Mouse (Mus musculus): ENCODE measurements around the gene Ccdc169. TPM values are rescaled to one million over a fixed set of nuclear protein-coding genes. Genes with fewer than 3 reads are reported as not detected.

The Ccdc169 gene
- total RNA-seq, 2 experiments from 2014 or later: 0.08 TPM; not detected in 1

DNA sequence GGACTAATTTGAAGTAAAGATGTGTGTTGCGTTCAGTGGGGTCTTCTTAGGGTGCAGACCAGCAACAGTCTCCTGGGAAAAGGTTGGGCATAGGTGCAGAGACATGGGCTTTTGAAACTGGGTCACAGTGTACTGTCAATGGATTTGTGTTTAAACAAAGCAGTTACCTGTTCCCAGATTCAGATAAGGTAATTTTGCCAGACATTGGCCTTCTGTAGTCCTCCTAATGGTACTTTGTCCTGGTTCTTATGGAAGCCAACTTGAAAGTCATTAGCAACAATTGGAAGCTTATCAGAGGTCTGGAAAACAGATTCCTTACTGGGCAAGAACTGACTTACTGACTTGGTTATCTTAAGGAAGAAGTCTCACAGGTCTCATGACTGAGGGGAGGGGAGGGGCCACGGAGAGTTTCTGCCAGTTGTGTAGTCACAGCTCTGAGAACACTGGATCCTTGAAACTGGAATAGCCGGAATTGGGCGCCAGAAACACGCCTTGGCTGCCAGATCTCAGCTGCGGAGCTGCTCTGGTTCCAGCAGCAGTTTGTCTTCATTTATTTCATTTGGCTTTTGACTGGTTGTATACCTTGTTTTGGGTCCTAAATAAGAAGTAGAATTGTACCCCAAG is 17.8 kb upstream of the Ccdc169 start:
- intact Hi-C loops (cut with DNase I): no loop called here
- peak; percentile 45 to 52 for DNase-seq

DNA sequence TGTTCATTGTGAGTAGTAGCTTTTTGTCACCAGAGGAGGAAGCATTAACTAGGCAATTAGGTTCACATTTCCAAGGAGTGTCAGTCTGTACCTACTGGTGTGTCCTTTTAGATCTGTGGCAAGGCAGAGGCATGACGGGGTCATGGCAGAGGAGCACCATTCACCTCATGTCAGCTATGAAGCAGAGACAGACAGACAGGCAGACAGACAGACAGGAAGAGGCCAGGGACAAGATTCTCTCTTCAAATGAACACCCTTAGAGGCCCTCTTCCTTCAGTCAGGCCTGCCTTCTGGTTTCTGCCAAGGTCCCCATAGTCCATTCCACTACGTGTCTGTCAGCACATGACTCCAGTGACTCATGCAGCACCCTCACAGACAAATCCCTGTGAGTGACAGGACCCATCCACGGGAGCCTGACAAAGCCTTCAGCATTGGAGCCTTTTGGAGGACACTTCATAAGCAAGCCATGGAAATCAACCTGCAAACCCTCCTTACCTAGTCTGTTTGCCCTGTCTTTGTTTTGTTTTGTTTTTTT is 14.7 kb upstream of the Ccdc169 start:
- intact Hi-C loops (cut with DNase I): no loop called here
- DNase-seq: no peak

DNA sequence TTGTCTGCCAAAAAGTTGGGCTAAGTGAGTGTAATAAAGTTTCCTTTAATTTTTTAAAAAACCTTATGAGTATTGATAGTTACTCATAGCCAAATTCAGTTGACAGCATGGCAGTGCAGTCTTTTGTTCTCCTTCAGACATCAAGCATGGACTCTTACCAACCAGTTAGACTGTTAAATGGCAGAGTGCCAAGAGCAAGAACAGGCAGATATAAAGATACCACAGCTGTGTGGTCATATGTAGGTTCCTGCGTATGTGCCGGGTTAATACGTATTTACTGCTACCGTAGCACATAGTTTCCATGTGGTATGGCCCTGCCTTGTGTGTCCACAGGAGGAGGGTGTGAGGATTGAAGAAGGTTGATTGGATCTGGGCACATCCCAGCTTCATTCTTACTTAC is 14.1 kb upstream of the Ccdc169 start:
- no peak for DNase-seq
- intact Hi-C loops (cut with DNase I): no loop called here

DNA sequence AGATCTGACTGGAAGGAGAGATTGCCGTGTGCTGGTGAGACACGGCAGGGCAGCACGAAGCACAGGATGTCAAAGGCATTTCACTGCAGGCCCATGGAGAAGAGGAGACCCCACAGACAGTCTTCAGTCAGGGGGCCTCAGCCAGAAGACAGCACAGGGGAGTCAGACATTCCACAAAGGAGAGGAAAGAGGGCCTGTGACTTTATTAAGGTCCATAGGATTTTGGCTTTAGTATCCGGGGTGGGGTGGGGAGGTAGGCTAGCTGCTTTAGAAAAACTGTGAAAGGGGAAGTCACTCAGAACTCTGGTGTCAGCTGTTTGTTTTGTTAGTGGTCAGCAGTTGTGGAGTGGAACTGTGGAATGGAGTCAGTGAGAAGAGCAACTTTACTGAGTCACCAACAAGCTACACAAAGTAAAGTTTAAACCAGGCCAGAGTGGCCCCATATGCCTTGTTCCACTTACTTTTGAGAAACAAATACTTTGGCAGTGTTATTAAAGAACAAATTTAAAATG is 7.9 kb upstream of the Ccdc169 start:
- no peak for DNase-seq

DNA sequence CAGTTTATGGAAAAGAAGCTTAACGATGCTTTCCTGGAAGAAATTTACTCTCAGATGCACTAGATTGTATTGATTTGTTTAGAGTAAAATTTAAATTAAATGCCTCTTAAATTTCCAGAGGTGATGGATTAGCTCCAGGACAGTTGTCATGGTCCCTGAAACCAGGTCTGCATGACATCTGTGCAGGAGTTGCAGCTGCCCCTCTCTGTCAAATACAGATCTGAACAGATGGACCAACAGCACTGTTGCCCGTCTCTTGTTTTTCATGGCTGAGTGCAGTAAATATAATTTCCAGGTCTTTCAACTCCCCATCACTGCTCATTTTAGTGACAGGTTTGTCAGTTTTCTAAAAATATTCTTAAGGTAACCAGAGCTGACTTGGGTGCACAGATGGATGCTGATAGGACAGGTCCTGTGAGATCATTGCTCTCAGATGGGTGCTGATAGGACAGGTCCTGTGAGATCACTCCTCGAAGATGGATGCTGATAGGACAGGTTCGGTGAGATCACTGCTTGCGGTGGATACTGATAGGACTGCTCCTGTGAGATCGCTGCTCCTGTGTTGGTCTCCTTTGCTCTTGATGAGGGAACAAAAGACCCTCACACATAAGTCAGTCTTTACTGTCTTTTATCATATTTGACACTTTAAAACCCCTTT is 5.4 kb upstream of the Ccdc169 start:
- intact Hi-C loops (cut with DNase I): no loop called here
- no peak for DNase-seq

More for the DNA sequence above, 7.9 kb upstream of the Ccdc169 start:
- intact Hi-C loops (cut with DNase I): no loop called here

DNA sequence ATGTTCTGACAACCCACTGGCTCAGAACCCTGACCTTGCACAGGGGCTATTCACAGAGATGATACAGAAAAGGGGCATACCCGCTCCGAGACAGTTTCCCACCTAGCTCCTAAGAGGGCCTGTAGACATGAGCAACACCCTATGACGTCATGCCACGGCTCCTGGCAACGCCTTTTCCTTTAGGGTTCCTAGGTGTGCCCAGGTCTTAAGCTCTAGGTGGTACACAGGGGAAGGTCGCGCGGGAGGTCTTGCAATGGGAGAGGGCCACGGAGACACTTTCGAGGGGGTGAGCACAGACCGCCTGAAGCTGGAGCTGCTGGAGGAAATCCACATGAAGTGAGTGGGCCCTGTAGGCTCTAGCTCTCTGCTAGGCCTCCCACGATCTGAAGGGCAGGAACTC is 2.7 kb downstream of the Ccdc169 start:
- intact Hi-C loops (cut with DNase I): no loop called here
- no peak for DNase-seq

DNA sequence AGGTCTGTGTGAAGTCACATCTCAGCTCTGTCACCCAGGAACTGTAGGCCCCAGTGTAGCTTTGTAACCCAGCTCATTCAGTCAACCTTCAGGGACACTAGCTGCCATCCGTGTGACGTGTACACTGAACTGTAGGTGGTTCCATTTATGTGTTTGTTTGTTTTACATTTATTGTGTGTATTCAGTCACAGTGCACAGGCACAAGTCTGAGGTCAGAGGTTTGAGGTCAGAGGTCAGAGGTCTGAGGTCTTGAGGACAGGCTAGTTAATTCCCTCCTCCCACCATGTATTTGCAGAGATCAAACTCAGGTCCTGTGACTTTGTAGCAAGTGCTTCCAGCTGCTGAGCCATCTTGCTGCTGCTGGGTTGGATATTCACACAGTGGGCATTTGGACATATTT is 4.3 kb downstream of the Ccdc169 start:
- intact Hi-C loops (cut with DNase I): no loop called here
- DNase-seq: no peak

DNA sequence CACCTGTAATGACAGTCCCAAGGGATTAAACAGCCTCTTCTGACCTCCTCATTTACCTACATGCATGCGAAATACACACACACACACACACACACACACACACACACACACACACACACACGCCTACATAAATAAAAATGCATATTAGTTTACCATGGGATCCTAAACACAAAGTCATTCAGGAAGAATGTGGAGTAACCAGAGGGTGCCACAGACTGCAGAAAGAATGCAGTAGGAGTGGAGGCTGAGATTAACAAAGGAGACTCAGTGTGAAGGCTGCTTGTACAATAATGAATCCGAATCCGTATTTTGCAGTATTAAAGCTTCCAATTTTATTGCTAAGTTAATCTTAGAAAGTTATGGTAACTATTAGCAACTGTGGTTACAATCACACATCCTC is 7.8 kb downstream of the Ccdc169 start:
- DNase-seq: no peak
- intact Hi-C loops (cut with DNase I): no loop called here

DNA sequence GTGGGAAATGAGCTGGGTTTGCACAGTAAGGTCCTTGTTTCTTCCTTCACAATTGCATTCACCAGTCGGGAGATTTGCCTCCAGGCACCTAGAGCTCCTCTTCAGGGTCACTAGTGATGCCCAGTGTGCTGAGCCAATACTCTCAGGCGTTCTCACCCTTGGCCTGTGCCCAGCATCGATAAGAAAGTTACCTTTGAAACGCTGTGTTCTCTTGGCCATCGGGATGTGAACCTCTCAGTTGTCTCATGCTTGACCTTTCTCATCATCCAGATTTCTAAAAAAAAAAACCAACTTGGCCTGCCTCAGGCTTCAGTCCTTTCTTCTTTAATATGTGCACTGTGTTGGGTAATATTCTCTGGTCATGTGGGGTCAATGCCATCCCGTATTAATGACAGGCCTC is 9.3 kb downstream of the Ccdc169 start:
- intact Hi-C loops (cut with DNase I): no loop called here
- no peak for DNase-seq

DNA sequence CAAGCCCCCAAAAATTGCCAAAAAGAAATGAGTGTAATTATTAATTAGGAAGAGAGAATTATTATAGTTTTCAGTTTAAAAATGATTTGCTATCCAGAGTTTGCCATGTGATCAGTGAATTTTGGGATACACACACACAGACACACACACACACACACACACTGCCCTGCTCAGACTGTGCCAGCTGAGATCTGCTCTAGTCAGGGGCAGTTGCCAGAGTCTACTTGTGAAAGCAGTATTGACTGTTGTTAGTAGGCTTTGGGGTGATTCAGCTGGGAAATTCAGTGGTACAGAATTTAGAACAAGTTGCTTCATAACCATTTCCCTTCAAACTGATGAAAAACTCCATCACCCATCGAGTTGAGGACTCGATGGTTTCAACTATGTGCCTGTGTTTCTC is 10.0 kb downstream of the Ccdc169 start:
- intact Hi-C loops (cut with DNase I): no loop called here
- no peak for DNase-seq

DNA sequence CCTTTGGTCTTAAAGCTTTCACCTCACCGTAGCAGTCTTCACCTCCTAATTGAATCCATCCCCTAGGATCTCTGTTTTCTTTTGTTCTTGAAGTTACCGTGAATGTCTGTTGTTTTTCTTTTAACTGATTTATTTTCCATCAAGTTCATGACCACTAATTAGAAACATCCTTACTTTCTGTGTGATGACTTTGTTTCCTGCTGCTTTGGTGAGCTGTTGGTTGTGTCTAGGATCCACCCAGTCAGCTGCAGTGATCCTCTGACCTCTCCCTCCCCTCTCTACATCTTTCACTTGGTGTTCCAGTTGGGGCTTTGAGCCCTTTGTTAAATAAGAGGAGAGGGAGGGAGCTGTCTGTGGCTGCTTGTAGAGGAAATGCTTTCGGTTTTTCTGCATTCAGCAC is 11.0 kb downstream of the Ccdc169 start:
- no peak for DNase-seq
- intact Hi-C loops (cut with DNase I): no loop called here

DNA sequence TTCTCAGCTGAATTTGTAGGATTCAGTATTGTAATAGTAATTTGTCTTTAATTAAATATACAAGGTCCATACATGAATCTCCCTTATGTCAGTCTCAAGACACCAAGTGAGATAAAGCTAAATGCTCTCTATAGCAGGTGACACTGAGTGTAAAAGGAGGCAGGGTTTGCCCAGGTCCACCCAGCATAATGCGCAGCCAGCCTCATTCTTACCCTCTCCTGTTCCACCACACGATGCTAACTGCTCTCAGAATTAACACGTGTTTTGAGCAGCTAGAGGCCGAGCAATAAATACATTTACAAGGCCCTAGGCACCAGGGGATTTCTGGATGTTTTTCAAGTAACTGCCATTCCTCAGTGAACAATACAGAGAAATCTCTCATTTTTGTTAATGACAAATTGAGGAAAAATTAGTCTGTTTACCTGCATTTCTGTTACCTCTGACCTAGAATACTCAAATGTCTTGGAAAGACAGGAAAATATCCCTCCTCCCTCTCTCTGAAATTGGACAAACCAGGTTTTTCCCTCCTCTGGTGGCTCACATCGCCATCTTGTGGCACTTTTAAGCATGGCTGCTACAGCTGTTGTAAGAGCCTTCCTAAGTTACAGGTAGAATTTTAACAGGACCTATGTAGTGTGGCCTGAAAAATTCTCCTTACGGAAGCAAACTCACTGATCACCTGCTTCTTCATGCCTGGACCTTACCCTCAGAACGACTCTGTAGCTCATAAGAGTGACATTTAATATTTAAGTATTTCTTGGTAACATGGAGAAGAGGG is 14.7 kb downstream of the Ccdc169 start:
- peak; percentile 24 to 45 for DNase-seq
- intact Hi-C loops (cut with DNase I): loop anchor here (2.0 kb wide), 1 partner anchor 71 kb away; no protein-coding TSS in a partner anchor

DNA sequence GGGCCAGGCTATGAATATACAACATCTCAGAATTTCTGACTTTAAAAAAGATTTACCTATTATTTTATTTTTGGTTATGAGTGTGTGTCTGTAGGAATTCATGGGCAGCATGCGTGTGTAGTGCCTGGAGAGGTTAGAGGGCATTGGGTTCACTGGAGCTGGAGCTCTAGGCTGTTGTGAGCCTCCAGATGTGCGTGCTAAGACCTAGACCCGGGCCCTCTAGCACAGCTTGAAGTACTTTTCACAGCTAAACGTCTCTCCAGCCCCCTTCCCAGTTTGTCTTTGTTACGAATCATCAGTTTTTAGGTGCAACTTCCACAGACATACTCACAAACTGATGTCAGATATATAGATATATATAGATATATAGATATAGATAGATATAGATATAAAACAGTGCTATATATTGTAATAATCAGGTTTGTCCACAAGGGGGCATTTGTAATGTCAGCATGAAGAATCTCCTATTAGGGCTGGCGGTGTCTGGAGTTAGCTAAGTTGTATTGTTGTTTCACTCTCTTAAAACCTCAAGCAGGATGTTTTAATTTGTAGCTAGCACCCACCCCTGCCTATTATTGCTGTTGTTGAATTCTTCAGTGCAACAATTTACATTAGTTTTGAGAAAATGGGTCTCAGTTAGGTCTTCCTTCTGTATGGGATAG is 15.7 kb downstream of the Ccdc169 start:
- intact Hi-C loops (cut with DNase I): loop anchor here (1.0 kb wide), 1 partner anchor 201 kb away; no protein-coding TSS in a partner anchor
- no peak for DNase-seq

DNA sequence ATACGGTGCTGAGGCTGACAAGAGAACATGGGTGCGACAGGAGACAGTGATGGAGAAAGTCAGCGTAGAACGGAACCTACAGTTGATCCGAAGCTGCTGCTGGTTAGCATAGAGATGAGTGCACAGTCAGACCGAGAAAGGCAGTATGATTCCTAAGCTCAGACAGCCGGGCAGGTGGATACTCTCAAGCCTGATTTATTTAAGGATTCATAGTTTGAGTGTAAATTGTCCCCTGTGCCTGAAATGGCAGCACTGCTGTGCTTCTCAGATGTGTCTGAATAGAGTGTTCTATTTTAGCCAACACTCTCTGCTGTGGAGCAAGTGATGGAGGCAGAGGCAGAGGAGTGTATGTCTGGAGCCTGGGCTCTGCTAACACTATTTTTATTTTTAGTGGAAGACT is 17.0 kb downstream of the Ccdc169 start:
- intact Hi-C loops (cut with DNase I): no loop called here
- DNase-seq: no peak

DNA sequence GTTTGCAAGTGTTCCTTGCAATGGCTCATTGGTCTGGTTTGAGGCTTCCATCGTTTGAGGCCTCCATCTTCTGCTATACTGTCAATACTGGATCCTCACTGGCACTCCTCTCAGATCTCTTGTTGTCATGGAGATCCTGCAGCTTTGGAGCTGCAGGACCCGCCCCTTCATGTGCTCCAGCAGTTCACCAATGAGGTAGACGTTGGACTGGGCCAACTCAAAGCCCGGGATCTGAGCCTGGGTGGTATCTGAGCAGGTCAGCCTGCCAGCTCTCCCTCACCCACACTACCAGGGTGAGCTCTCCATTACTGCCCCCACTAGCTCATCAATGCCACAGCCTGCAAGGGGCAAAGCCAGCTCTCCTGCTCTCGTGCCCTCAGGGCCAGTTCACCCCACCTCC is 20.3 kb downstream of the Ccdc169 start:
- DNase-seq: no peak
- intact Hi-C loops (cut with DNase I): no loop called here

DNA sequence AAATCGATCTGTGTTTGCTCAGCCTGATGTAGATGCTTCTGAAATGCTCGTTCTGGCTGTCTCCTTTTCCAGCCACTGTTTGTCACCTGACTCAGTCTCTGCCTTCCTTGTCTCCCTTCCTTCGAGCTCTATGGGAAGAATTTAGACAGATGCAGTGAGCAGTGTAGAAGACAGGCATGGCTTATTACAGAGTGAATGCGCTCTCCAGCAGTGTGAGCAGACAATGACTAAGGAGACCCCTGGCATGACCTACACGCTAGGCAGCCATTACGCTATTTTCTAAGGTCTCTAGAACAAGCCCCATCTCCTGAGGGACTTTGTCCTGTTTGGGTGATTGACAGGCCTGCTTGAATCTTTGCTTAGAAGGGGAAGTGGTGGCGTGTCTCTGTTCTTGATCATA is 24.0 kb downstream of the Ccdc169 start:
- DNase-seq: no peak
- intact Hi-C loops (cut with DNase I): no loop called here

DNA sequence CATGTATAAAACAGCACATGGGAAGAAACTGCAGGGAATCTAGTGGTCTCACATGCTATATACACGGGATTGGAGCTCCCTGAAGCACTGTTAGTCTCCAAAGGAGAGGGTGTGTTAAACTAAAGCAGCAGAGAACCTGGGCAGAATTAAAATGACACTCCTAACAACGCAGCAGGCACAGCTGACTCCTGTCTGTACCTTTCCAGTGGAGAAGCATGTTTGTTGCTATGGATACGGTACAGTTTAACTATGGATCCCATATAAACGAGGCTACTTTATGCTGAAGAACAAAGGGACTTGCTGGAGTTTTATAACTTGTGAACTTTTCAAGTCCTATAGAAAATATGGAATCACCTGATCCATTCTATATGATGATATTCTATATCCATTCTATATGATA is 26.4 kb downstream of the Ccdc169 start:
- no peak for DNase-seq
- intact Hi-C loops (cut with DNase I): no loop called here

DNA sequence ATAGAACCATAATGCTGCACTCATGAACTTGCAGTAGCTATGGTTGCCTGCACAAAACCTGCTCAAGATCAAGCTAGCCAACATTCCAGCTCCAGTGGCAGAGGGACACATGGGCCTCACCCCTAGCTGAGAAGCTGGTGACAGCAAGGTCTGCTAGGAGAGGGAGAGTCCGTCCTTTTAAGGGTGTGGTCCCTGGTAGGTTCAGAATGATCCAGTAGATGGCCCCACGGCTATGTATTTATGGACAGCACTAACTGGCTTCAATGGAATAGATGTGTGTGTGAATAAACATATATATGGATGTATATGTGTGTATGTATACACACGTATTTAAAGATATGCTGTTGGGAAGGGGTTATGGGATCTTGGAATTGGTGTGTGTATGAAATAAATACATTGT is 35.3 kb downstream of the Ccdc169 start:
- no peak for DNase-seq
- intact Hi-C loops (cut with DNase I): no loop called here

DNA sequence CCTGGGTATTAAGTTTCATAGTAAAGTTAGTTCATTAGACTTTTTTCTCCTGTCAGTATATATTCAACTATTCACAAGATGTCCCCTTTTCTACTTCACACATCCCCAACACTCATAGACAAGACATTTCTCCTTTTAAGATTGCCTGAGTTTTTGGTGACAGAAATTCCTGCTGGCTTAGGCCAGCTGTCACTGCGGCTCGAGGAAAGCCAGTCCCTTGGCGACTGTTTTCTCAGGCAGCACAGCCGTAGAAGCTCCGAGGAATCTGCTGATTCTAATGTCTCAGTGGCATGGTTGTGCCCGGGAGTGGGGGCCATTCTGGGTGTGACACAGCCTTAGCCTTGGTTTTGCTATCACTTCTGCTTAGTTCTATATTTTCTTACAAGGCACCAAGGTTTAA is 40.1 kb downstream of the Ccdc169 start:
- intact Hi-C loops (cut with DNase I): no loop called here
- no peak for DNase-seq

DNA sequence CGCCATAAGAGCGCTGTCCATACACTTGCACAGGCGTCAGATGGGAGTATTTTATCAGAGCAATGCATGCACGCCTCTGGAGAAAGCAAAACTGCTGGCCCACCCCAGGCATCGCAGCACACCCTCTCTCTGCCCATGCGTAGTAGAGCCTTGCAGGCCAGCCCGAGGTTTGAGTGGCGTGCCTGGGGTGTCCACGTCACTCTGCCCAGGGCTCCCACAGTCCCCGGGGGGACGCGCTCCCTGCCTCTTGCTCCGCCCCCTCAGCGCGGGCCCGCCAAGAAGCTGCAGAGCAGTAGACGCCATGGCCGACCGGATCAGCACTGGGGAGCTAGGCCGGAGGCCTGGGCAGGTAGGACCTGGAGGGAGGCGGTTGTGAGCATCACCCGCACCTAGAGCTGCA is 44.6 kb downstream of the Ccdc169 start, which contains the start of gene Sohlh2:
Sohlh2 (plus strand) TSS at position 263 of the 400 bp plus-strand sequence.
- no peak for DNase-seq
- intact Hi-C loops (cut with DNase I): no loop called here

DNA sequence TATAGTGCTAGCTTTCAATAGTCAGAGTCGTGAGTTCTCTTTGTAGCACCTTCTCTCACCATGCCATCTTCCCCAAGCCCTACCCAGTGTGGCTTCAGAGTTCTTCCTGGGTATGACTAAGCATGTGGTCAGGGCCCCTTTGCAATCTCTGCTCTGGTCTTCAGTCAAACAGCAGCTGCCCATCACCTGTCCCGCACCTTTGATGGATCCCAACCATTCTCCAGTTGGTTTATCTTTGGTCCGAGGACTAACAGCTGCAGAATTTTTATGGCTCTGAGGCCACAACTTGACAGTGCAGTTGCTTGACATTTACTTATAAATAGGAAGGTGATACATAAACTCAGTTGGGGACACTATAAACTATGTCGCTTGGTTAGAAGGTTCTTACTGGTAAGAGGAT is 54.5 kb downstream of the Ccdc169 start:
- DNase-seq: no peak
- intact Hi-C loops (cut with DNase I): no loop called here

Data from gastrocnemius, postnatal 36 days (tissue).